Mouse (Mus musculus) heart, postnatal 0 days (tissue): ENCODE measurements around the gene Tectb.

Experiments
- CTCF ChIP-seq: IDR thresholded peaks from 2 replicates; pipeline ENCODE4 v1.5.1; 2016; ENCODE audit warnings: antibody characterized with exemption, control low read depth, low read depth
- EP300 ChIP-seq: IDR thresholded peaks from 2 replicates; pipeline ENCODE4 v1.6.1; 2016; ENCODE audit warnings: antibody characterized with exemption, low read depth

- TF ChIP-seq CTCF (no peak), EP300 (no peak)
Measured at GRCm38 (mm10) chr19:55157029-55157428, 23.5 kb upstream of the Tectb start.
